Mouse (Mus musculus) splenic B cell, adult 2 months (primary cell): ENCODE results near the gene Rin2.
"Not testable (repeated sequence)": the region's sequence is repeated elsewhere in the genome, so short reads cannot be mapped to it uniquely, and the experiment has no call there.

Source experiments
- DNase-seq: peaks from one replicate; pipeline ENCODE4 v3.0.0-alpha.2; 2011; ENCODE audit warnings: low read depth, low spot score
- H3K27me3 ChIP-seq: 2 replicates; pipeline ENCODE4 v1.6.1; 2012; ENCODE audit warnings: mild to moderate bottlenecking, low read length, moderate library complexity, mixed read lengths; ENCODE audit not compliant: control insufficient read depth, poor library complexity, insufficient read depth, severe bottlenecking
- H3K36me3 ChIP-seq: 2 replicates; pipeline ENCODE4 v1.6.1; 2012; ENCODE audit warnings: mild to moderate bottlenecking, low read length, moderate library complexity, mixed read lengths; ENCODE audit not compliant: control insufficient read depth, poor library complexity, insufficient read depth, severe bottlenecking

The Rin2 gene

GRCm38 (mm10) chr2:145700237-145700985, 25.4 kb downstream of the Rin2 start:
- H3K36me3 ChIP-seq, result no peaks in the 10 kb centered on the region
- DNase-seq, result no peak
- H3K27me3 ChIP-seq, result no peaks in the 10 kb centered on the region

- H3K36me3 ChIP-seq, result no peaks in the 10 kb centered on the region
- no peaks in the 10 kb centered on the region for H3K27me3 ChIP-seq
- DNase-seq, result no peak
Measured at GRCm38 (mm10) chr2:145701605-145702335, 26.8 kb downstream of the Rin2 start.

GRCm38 (mm10) chr2:145704738-145705137, 29.7 kb downstream of the Rin2 start:
- no peak for DNase-seq
- H3K27me3 ChIP-seq, result no peaks in the 10 kb centered on the region
- H3K36me3 ChIP-seq, result no peaks in the 10 kb centered on the region

GRCm38 (mm10) chr2:145709727-145710389, 34.8 kb downstream of the Rin2 start:
- no peak for DNase-seq
- H3K27me3 ChIP-seq, result no peaks in the 10 kb centered on the region
- no peaks in the 10 kb centered on the region for H3K36me3 ChIP-seq

DNA sequence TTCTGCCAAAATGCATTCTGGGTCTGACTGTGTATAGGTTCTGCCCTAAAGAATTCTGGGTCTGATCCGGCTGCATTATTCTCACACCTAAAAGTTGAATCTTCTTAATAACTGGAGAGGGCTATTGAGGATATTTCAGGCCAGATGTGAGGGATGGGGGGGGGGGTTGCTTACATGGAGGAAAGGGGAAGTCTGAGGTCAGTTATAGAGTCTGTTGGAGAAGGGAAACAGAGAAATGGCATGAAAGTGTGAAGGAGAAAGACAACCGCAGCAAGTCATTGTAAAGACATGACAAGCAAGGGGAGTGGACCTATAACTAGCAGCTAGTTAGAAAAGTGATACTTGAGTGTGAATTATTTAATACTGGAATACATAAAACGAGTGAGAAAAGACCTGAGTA, 36.5 kb downstream of the Rin2 start:
- no peaks in the 10 kb centered on the region for H3K27me3 ChIP-seq
- H3K36me3 ChIP-seq, result no peaks in the 10 kb centered on the region
- DNase-seq, result no peak

DNA sequence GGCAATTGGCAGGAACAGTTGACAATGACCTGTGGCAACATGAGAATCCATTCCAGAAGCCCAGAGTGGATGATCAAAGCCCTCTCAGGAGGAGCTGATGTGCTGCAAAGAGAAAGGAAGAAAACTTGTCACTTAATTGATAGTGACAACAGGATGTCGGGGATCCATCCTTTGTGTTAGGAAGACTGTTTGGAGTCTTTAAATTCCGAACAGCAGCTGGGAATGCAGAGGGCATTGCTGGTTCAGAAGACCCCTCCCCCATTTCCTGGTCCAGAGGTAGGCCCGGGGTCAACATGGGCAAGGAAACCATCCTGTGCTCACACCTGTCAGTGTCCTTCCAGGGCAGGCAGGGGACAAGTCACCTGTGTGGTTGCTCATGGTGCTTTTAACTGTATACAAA, 37.0 kb downstream of the Rin2 start:
- DNase-seq, result no peak
- H3K36me3 ChIP-seq, result no peaks in the 10 kb centered on the region
- H3K27me3 ChIP-seq, result no peaks in the 10 kb centered on the region

DNA sequence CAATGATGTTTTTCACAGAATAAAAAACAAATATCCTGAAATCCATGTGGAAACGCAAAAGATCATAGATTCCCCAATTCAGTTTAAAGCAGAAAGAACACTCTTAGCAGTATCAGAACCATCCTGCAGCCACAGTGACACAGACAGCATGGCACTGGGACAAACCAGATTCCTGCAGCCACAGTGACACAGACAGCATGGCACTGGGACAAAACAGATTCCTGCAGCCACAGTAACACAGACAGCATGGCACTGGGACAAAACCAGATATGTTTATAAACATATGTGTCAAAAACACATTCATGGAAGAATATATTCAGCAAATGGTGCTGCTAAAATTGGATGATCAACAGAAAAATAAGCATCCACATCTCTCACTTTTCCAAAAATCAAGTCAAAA, 42.5 kb downstream of the Rin2 start:
- Histone ChIP-seq H3K27me3 (no peaks in the 10 kb centered on the region), H3K36me3 (no peaks in the 10 kb centered on the region)
- DNase-seq, result no peak

DNA sequence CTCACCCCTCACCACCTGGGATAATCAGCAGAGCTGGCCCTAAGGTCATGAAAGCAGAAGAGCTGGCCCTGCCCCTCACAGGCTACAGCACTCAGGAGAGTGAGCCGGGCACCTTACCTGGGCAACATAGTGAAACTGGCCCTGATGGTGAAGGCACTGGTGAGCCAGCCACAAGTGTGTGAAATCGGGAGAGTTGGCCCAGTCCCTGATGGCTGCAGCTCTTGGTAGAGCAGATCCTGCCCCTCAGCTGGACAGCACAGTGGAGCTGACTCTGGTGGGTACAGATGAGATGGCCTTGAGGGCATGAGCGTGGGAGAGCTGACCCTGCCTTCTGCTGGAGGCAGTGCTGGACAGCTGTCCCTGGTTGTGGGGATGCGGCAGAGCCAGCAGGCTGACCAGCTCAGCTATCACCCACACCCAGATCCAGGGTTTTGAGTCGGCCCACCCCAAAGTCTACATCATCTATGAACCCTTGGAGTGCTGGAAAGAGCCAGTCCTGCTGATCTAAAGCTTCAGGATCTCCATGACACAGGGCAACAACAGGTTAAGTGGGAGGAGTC, 43.7 kb downstream of the Rin2 start:
- DNase-seq, result no peak
- Histone ChIP-seq H3K36me3 (no peaks in the 10 kb centered on the region), H3K27me3 (no peaks in the 10 kb centered on the region)

- no peak for DNase-seq
- Histone ChIP-seq H3K27me3 (no peaks in the 10 kb centered on the region), H3K36me3 (no peaks in the 10 kb centered on the region)
Measured at GRCm38 (mm10) chr2:145720157-145720556, 45.1 kb downstream of the Rin2 start.

GRCm38 (mm10) chr2:145720743-145721142, 45.7 kb downstream of the Rin2 start:
- no peak for DNase-seq
- H3K27me3 ChIP-seq, result no peaks in the 10 kb centered on the region

GRCm38 (mm10) chr2:145722304-145722703, 47.3 kb downstream of the Rin2 start:
- H3K36me3 ChIP-seq, DNase-seq, H3K27me3 ChIP-seq: not testable (repeated sequence)

More at GRCm38 (mm10) chr2:145720743-145721142, 45.7 kb downstream of the Rin2 start:
- H3K36me3 ChIP-seq, result no peaks in the 10 kb centered on the region

DNA sequence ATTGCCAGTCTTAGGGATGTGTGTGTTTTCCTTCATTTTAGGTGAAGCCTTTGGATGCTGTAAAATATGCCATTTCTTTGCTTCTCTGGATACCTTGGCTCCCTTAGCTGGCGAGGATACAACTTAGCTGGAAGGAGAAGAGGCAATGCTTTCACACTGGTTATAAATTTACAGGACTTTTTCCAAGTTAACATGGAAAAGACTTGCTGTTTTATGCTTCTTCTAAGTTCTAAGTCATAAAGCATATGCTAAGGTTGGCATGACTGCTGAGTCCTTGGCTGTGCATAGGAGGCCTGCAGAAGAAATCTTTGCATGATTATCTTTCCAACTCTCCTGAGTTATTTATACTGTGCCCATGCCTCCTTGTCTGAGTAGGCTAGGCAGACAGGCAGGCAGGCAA, 49.3 kb downstream of the Rin2 start:
- Histone ChIP-seq H3K27me3 (no peaks in the 10 kb centered on the region), H3K36me3 (no peaks in the 10 kb centered on the region)
- no peak for DNase-seq

GRCm38 (mm10) chr2:145729414-145729813, 54.4 kb downstream of the Rin2 start:
- no peak for DNase-seq
- Histone ChIP-seq H3K36me3 (no peaks in the 10 kb centered on the region), H3K27me3 (no peaks in the 10 kb centered on the region)

DNA sequence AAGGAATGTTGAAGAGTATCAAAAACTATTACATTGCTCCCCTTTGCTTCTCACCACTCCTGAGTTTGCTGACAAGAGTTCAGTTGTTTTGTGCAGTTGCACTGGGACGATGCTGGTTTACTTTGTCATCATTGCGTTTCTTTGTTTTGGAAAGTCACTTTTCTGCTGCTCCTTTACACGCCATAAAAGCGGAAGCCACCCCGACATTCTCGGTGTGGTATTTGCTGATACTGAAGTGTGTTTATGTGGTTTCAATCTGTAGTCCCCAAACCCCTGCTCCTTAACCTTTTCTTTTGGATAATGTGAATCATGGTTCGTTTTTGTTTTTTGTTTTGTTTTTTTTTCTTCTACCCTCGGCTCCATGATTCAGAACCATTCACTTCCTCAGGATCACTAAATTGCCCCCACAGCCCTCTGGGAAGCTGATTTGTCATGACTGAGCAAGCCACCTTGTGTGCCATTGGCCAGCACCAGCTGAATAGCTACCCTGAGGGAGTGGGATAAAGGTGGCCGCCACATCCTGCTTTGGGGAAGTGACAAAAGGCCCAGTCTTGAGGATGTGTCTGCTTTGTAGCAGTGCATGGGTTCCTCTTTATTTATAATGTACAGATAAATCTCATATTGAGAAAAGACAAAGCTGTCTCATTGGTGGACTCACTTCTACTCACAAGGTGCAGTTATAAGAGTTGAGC, 55.3 kb downstream of the Rin2 start:
- H3K27me3 ChIP-seq, result no peaks in the 10 kb centered on the region
- H3K36me3 ChIP-seq, result no peaks in the 10 kb centered on the region
- DNase-seq, result no peak
